Mouse (Mus musculus) effector memory CD4-positive, alpha-beta T cell, adult 7 months (primary cell): ENCODE results near the gene Gsdmc4. TPM values are rescaled to one million over a fixed set of nuclear protein-coding genes. Genes with fewer than 3 reads are reported as not detected.

Experiments
- polyA plus RNA-seq: library from polyadenylated mRNA; unstranded; fragments of 100-300 nt; shearing (Covaris generic); gene quantifications from one replicate; pipeline ENCODE4 v1.2.1, GENCODE M21; 2017

Gsdmc4 gene
- not detected for polyA plus RNA-seq

GRCm38 (mm10) chr15:63912197-63912596 is at the start of gene Gsdmc4:
Gene Gsdmc4, minus strand, starts transcription at chr15:63912297.

GRCm38 (mm10) chr15:63878458-63878857 is 33.6 kb downstream of the Gsdmc4 start, which contains the start of gene Gsdmc3:
Gene Gsdmc3, minus strand, starts transcription at chr15:63878558.

Other genes with a start within 250 kb of the Gsdmc4 start
- gene Gsdmc2, start 67.1 kb downstream of the Gsdmc4 start, polyA plus RNA-seq, result not detected
- gene Gsdmc3, start 33.7 kb downstream of the Gsdmc4 start, polyA plus RNA-seq, result 0.17 TPM
- gene Fam49b, start 148.2 kb upstream of the Gsdmc4 start, polyA plus RNA-seq, result 299 TPM